Mouse (Mus musculus) hindbrain, postnatal 0 days (tissue): ENCODE results near the gene Brd4. TPM values are rescaled to one million over a fixed set of nuclear protein-coding genes. Genes with fewer than 3 reads are reported as not detected.

Experiments
- ATAC-seq: fragments of 200-750 bp; cut with Nextera tagmentation; 2 replicates; pipeline ENCODE4 v1.8.0; 2017; ENCODE audit warnings: mild to moderate bottlenecking, moderate TSS enrichment, moderate library complexity
- DNase-seq: peaks from one replicate; pipeline ENCODE4 v3.0.0-alpha.2; 2015; ENCODE audit warnings: low spot score
- H3K27ac ChIP-seq: fragments of 300-500 bp; sonication (generic); 2 replicates; pipeline ENCODE4 v1.5.1; 2014; ENCODE audit warnings: mild to moderate bottlenecking
- H3K27me3 ChIP-seq: fragments of 300-500 bp; sonication (generic); 2 replicates; pipeline ENCODE4 v1.6.1; 2014; ENCODE audit warnings: low read length, mixed read lengths; ENCODE audit not compliant: insufficient read depth
- H3K36me3 ChIP-seq: fragments of 300-500 bp; sonication (generic); 2 replicates; pipeline ENCODE4 v1.6.1; 2014; ENCODE audit warnings: low read length, mixed read lengths; ENCODE audit not compliant: insufficient read depth
- H3K4me1 ChIP-seq: fragments of 300-500 bp; sonication (generic); 2 replicates; pipeline ENCODE4 v1.6.1; 2014; ENCODE audit warnings: antibody characterized with exemption, low read length, mixed read lengths; ENCODE audit not compliant: insufficient read depth
- H3K4me2 ChIP-seq: fragments of 300-500 bp; sonication (generic); 2 replicates; pipeline ENCODE4 v1.6.1; 2014; ENCODE audit warnings: low read depth, mild to moderate bottlenecking, low read length, moderate library complexity, mixed read lengths
- H3K4me3 ChIP-seq: fragments of 300-500 bp; sonication (generic); 2 replicates; pipeline ENCODE4 v1.5.1; 2014; ENCODE audit warnings: low read length
- H3K9ac ChIP-seq: fragments of 300-500 bp; sonication (generic); replicated peaks from 2 replicates; pipeline ENCODE4 v1.6.1; 2014; ENCODE audit warnings: mild to moderate bottlenecking, low read length, moderate library complexity, mixed read lengths
- H3K9me3 ChIP-seq: fragments of 300-500 bp; sonication (generic); 2 replicates; pipeline ENCODE4 v1.6.1; 2016; ENCODE audit warnings: low read length, mixed read lengths
- CTCF ChIP-seq: IDR thresholded peaks from 2 replicates; pipeline ENCODE4 v1.5.1; 2016; ENCODE audit warnings: antibody characterized with exemption, control low read depth, low read depth
- WGBS: fragments of 180-500 bp; shearing (Covaris S2); extraction: QIAGEN DNeasy Blood & Tissue Kit; methylation state at CpG from one replicate; pipeline ENCODE4 v1.1.7; 2014; 5-methylcytosine and 5-hydroxymethylcytosine counted together
- polyA plus RNA-seq: library from polyadenylated mRNA; unstranded; fragments of >200 nt; fragmentation: Nextera tagmentation; extraction: Ambion mirVana; gene quantifications from 2 replicates; pipeline ENCODE4 v1.2.1, GENCODE M21; 2015
- total RNA-seq: library from RNA; depleted of rRNA; stranded (reverse); fragments of >200 nt; gene quantifications from 2 replicates; pipeline ENCODE4 v1.2.3, GENCODE M21; 2014

Brd4 gene
- total and polyA plus RNA-seq, 2 experiments from 2014 or later = 34.3 to 73.8 TPM

- Histone ChIP-seq H3K27me3 (no peaks in the 10 kb centered on the region), H3K9ac (peak within 1 kb of the TSS; percentile 95), H3K27ac (peak within 1 kb of the TSS; percentile 98), H3K36me3 (peaks cover 21% of the 10 kb centered on the region; the same call in 1 of the 2 replicates), H3K9me3 (no peaks in the 10 kb centered on the region), H3K4me3 (peak within 1 kb of the TSS; percentile 90), H3K4me2 (peak within 1 kb of the TSS; percentile 71), H3K4me1 (no peaks in the 10 kb centered on the region; the same call in 1 of the 2 replicates)
- TF ChIP-seq CTCF = no peak; the same call in 1 of the 2 replicates
- DNase-seq (peak; percentile 99), ATAC-seq (peak; percentile 98)
- WGBS = under 1% methylated on average over 83 of the region's 83 CpGs
These were observed 36.3 kb upstream of the Brd4 start, which contains the start of gene Akap8 for GRCm38 (mm10) chr17:32320597-32321389. Gene Akap8, minus strand, starts transcription at chr17:32321238.

DNA sequence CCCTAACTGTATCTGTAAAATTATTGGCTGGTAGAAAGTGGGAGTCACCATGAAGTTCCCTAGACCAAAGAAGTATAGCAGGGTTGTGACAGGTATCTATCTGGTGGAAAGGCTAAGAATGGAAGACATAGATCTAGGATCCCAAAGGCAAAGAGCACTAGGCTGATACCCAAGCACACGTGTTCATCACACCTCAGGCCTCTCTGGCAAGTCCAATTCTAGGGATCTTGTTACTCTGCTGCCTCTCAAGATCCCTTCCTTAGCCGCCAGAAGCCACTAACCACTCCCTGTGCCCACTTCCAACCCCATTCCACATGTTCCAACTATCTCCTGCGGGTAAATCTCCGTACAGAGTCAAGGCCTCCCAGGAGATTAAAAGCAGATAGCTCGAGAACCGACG, 35.4 kb upstream of the Brd4 start:
- no peak for TF ChIP-seq CTCF
- Histone ChIP-seq H3K4me2 (peak overlapping the region; percentile 71), H3K4me1 (no peaks in the 10 kb centered on the region; the same call in 1 of the 2 replicates), H3K36me3 (peaks cover 28% of the 10 kb centered on the region), H3K4me3 (peak overlapping the region; percentile 90), H3K27me3 (no peaks in the 10 kb centered on the region), H3K27ac (peak overlapping the region; percentile 98), H3K9me3 (no peaks in the 10 kb centered on the region), H3K9ac (peak overlapping the region; percentile 95)
- DNase-seq (peak; percentile 22), ATAC-seq (no peak)
- 2% methylated on average over 7 of the region's 7 CpGs for WGBS

DNA sequence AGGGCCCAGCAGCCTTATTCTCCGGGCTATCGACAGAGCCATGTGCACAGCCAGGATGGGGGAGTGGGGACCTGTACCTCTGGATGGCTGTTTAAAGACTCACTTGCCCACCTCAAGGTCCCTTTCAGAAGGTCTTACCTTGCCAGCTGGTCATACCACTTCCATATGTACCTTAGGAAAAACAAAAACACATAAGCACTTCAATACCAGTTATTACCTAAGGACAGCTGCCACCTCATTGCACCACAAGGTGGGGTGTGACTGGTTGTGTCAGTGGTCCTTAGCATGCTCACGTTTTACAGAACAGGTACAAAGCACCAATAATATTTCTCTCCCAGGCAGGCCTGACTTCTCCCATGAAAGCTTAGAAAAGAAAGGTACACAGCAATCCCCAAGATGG, 33.2 kb upstream of the Brd4 start:
- Histone ChIP-seq H3K36me3 (peaks cover 50% of the 10 kb centered on the region), H3K9me3 (no peaks in the 10 kb centered on the region)

DNA sequence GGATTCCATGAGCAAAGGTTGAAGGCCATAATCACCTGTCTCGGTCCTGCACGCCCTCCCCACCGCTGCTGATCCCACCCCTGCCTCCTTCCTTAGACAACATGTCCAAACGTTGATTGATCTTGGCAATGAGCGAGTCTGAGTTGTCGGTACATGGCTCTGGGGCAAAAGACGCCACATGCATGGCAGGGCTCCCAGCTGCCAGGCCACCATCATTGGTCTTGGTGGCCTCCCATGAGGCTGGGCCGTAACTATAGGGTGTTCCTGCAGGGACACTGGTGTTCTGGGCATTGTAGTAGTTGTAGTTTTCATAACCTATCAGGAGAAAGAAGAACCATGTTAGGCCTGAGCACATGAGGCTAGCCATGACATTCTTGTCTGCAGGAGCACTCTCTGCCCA, 32.5 kb upstream of the Brd4 start:
- Histone ChIP-seq H3K9ac (no peak overlapping the region), H3K4me2 (no peak overlapping the region), H3K4me1 (no peaks in the 10 kb centered on the region; the same call in 1 of the 2 replicates), H3K27ac (no peak overlapping the region), H3K9me3 (no peaks in the 10 kb centered on the region), H3K27me3 (no peaks in the 10 kb centered on the region), H3K36me3 (peaks cover 57% of the 10 kb centered on the region), H3K4me3 (no peak overlapping the region)
- no peak for ATAC-seq
- 89% methylated on average over 8 of the region's 8 CpGs for WGBS
- no peak for TF ChIP-seq CTCF
- DNase-seq = no peak

More for the DNA sequence above, 33.2 kb upstream of the Brd4 start:
- Histone ChIP-seq H3K4me2 (no peak overlapping the region), H3K4me3 (no peak overlapping the region), H3K4me1 (no peaks in the 10 kb centered on the region; the same call in 1 of the 2 replicates), H3K27ac (no peak overlapping the region), H3K9ac (no peak overlapping the region), H3K27me3 (no peaks in the 10 kb centered on the region)
- DNase-seq = no peak
- ATAC-seq = no peak
- TF ChIP-seq CTCF = peak; percentile 14; the same call in 1 of the 2 replicates
- 84% methylated on average over 3 of the region's 3 CpGs for WGBS

DNA sequence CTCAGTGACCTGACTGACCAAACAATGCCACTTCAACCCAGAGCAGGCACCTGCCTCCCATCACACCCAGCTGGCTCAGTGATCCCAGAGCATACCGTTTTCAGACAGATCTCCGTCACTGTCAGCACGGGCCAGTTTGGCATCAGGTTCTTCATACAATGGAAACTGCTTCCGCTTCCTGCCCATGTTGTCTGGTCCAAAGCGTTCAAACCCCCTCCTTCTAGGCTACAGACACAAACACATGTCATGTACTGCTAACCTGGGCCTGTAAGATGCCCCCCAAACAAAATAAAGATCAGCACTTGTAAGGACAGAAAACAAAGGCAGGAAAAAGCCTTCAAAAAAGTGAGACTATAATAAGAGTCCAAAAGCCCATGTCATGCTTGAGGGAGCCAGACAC, 31.0 kb upstream of the Brd4 start:
- Histone ChIP-seq H3K4me3 (no peak overlapping the region), H3K36me3 (peaks cover 71% of the 10 kb centered on the region), H3K4me2 (no peak overlapping the region), H3K4me1 (no peaks in the 10 kb centered on the region), H3K27me3 (no peaks in the 10 kb centered on the region), H3K27ac (no peak overlapping the region), H3K9ac (no peak overlapping the region), H3K9me3 (no peaks in the 10 kb centered on the region)
- WGBS = 88% methylated on average over 5 of the region's 5 CpGs
- DNase-seq (no peak), ATAC-seq (no peak)
- no peak for TF ChIP-seq CTCF

DNA sequence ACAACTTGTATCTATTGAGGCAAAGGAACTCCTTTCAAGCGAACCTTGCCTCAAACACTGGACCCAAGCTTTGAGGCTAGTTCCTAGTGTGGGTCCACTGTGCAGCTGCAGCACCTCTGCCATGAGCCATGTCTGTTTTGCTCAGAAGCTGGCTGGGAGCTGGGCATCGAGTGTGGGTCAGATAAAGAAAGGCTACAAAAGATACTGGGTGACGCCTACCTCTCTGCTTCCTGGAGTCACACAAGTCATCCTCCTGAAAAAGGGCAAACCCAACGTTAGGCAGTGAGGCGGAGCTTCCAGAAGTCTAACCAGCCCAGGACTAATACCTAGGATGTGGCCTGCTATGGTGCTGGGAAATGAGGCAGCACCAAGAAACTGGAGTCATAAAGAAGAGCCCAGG, 29.4 kb upstream of the Brd4 start:
- H3K9me3 ChIP-seq = no peaks in the 10 kb centered on the region
- no peak overlapping the region for H3K4me2 ChIP-seq
- H3K4me3 ChIP-seq = no peak overlapping the region
- DNase-seq (no peak), ATAC-seq (no peak)
- H3K27ac ChIP-seq = no peak overlapping the region
- 86% methylated on average over 5 of the region's 5 CpGs for WGBS
- no peak for TF ChIP-seq CTCF
- peaks cover 88% of the 10 kb centered on the region for H3K36me3 ChIP-seq
- no peak overlapping the region for H3K9ac ChIP-seq
- no peaks in the 10 kb centered on the region for H3K27me3 ChIP-seq
- H3K4me1 ChIP-seq = no peaks in the 10 kb centered on the region

GRCm38 (mm10) chr17:32312801-32313200, 28.3 kb upstream of the Brd4 start:
- DNase-seq = no peak
- 81% methylated on average over 8 of the region's 8 CpGs for WGBS
- Histone ChIP-seq H3K4me1 (no peaks in the 10 kb centered on the region), H3K4me2 (no peak overlapping the region), H3K9me3 (no peaks in the 10 kb centered on the region), H3K9ac (no peak overlapping the region), H3K27me3 (no peaks in the 10 kb centered on the region), H3K4me3 (no peak overlapping the region), H3K27ac (no peak overlapping the region), H3K36me3 (peaks cover 93% of the 10 kb centered on the region)
- no peak for TF ChIP-seq CTCF
- no peak for ATAC-seq
